Mouse (Mus musculus) left cerebral cortex, postnatal 36 days (tissue): ENCODE measurements around the gene Fxyd7. TPM values are rescaled to one million over a fixed set of nuclear protein-coding genes. Genes with fewer than 3 reads are reported as not detected.

ENCODE experiments used
- DNase-seq, 2 experiments: peaks; one replicate each; pipeline ENCODE4 v3.0.0; 2021 to 2022; ENCODE audit warnings: low spot score in 2 of 2, mixed read lengths in 1 of 2
- intact Hi-C: fragments of 180-260 bp; cut with DNase I; formaldehyde crosslinking; loops from one replicate; pipeline ENCODE4 v1.15.1; 2025
- microRNA-seq: library from miRNA; unstranded; fragments of <30 nt; microRNA quantifications from one replicate; pipeline ENCODE4 v1.2.0, GENCODE M21; 2022
- total RNA-seq, 2 experiments: library from RNA; stranded (reverse); gene quantifications; 2 replicates each; pipeline ENCODE4 v1.2.3; 2021

The Fxyd7 gene
- total RNA-seq, 2 experiments from 2014 or later, result 184 to 245 TPM

DNA sequence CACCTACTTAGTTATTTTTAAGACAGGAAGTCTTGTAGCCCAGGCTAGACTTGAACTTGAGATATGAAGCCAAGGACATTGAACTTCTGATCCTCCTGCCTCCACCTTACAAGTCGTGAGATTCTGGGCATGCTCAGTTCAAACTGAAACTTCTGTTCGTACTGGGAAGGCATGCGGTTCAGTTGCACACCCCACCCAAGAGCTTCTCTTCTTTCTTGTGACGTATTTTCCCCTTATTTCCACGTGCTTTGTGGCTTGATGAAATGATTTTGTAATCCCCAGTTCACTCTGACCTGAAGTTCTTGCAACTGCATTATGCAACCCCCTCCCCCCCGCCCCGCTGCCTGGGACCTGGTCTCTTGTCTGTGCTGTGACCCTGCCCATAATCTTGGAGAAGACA lies 19.5 kb downstream of the Fxyd7 start:
- intact Hi-C loops, result no loop called here
- DNase-seq, result no peak

DNA sequence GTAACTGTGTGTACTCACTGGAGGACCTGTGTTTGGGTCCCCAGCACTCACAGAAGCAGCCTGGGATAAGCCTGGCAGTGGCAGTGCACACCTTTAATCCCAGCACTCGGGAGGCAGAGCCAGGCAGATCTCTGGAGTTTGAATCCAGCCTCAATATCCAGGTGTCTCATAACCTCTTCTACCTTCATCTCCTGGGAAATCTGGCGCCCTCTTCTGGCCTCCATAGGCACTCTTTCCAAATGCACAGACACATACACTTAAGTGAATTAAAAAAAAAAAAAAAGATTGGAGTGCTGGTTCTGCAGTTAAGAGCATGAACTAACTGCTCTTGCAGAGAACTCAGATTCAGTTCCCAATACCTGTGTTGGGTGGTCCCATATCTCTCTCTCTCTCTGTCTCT lies 20.6 kb downstream of the Fxyd7 start:
- intact Hi-C loops, result no loop called here
- DNase-seq, result no peak

DNA sequence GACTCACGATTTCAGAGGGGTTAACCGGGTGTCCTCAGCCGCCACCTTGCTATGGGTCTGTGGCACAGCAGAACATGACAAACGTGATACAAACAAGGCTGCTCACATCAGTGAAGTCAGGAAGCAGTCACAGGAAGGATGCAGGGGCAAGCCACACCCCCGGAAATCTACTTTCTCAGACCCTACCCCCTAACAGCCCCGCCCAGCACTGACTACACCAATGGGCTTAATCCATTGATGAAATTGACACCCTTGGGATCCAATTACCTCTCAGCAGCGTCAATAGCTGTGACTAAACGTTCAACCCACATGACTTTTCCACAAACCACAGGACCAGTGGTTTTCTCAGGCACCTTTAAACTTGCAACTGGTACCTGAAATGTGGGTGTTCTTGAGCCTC lies 22.7 kb downstream of the Fxyd7 start:
- intact Hi-C loops, result no loop called here
- no peak for DNase-seq

DNA sequence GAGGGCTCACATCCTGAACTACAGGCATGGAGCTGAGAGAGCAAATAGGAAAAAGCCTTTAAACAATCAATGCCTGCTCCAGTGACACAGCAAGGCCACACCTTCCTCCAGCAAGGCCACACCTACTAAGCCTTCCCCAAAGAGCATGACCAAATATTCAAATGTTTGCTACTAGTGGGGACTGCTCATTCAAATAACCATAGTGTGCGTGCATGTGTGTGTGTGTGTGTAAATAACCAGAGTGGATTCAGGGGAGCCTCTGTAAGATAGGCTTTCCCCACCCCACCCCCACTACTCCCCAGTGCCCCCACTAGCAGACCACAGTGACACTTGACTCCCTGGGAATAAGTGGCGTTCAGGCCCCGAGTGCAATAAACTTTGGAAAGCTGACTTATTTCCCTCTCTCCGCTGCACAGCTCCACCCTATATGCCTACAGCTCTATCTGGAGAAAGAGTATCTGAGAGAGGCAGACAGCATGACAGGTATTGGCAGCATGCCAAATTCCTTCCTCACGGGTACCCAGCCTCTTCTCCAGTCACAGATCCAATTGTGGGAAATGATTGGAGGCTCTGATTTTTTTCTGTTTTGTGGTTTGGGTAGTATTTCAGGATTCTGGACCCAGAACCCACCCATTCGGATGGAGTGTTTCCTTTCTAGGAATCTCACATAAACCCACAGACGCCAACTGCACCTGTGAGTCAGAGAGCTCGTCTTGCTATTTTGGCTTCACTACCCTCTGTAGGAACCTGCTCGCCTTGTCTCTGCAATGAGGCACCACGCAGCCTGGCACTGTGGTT lies 34.0 kb downstream of the Fxyd7 start:
- intact Hi-C loops, result no loop called here
- peak; percentile 76 to 80 for DNase-seq

DNA sequence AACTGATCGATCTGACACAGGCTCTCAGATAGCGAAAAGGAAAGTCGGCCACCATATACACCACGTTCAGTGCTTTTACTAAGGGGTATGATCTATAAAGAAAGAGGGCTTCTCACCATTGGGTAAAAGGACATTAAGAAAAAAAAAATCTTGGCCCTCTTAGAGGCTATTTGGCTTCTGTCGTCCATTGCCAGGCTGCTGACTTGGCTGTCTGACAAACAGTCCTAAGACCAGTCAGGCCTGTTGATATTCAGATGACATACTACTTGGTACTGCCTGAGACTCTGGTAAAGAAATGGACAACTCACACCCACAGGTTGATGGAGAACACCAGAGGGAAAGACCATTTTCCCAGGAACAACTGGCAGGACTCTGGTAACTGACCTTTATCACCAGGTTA lies 38.3 kb downstream of the Fxyd7 start:
- intact Hi-C loops, result no loop called here
- DNase-seq, result no peak

DNA sequence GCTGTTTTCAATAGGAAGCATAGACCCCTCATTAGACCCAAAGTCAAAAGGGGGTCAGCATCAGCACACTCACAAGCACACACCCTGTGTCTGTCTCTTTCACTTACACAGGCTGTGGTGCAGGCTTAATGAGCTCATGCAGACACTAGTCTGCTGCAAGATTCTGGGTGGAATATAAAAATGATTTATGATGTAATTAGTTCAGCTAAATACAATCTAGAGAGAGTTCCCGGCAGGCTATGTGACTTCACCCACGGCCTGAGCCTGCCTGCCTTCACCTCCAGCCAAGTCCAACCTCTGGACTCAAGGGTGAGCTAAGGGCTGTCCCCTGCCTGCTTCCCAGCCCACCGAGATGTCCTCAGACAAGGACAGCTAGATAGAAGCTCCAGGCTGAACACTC lies 42.4 kb downstream of the Fxyd7 start:
- DNase-seq, result no peak
- intact Hi-C loops, result no loop called here

DNA sequence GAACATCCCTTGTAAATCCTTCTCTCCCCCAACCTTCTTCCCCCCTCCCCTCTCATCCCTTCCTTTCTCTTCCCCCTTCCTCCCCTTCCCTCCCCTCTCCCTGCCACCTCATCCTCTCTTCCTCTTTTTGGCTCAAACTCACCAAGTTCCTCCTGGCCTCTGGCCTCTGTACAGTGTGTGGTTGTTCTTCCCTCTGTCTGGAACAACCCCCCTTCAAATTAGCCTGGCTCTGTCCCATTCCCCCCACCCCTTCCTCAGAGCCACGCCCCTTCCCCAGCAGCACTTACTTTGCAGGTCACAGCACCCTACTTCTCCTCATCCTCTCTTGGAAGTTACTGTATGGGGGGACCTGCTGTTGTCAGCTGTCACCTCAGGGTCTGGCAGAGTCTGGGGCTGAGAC lies 43.1 kb downstream of the Fxyd7 start:
- DNase-seq, result no peak

DNA sequence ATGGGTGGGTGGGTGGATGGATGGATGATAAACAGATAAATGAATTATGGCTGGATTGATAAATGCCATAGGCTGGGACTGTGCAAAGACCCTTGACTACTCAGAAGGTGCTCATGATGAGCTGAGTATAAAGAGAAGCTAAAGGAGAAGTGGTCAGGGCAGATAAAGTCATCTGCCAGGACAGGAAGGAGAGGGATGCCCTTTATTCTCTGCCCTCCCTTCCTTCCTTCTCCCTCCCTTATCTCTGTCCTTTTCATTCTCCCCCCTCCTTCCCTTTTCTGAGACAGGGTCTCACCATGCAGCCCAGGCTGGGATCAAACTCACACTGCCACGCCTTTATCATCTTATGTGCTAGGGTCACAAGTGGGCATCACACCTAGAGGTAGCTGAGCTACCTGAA lies 43.5 kb downstream of the Fxyd7 start:
- DNase-seq, result no peak
- intact Hi-C loops, result no loop called here

More for the DNA sequence above, 43.1 kb downstream of the Fxyd7 start:
- intact Hi-C loops, result no loop called here

DNA sequence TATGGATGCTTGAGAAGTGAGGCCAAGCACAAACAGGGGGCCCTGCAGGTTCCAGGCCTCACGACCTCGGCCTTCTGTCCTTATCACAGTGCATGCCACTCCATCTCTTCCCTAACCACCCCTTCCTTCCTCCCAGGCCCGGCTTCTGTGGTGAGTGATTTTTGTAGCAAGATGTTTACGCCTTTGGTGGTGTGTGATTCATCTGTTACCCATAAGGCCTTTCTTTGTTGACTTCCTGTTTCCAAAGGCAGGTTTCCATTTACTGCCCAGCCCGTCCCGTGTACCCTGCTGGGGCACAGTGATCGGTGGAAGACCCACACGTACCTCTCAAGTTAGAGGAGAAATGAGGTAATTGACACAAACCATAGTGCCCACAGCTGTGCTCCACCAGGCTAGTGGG lies 48.6 kb downstream of the Fxyd7 start:
- no peak for DNase-seq
- intact Hi-C loops, result no loop called here

DNA sequence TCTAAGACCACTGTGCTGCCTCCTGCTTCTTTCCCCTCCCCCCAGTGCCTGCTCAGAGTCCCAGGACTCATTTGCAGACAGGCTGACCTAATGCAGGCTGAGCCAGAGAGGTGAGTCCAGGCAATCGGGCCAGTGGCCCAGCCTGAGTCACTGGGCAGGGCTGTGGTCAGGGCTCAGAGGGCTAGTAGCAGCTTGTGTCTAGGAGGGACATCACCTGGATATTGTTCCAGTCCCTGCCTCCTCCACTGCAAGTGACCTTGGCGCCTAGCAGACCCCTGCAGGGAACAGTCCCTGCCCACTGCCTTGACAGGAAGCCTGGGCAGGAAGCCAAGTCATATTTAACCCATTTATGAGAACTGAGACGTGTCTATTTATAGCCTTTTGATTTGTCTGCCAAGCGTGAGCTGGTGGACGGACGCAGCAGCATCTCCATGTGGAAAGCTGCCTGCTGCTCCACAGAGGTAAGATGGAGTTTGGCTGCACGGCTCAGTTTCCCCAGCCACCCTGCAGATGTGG lies 50.7 kb downstream of the Fxyd7 start:
- intact Hi-C loops, result no loop called here
- DNase-seq, result peak in 1 of 2 experiments; percentile 16

DNA sequence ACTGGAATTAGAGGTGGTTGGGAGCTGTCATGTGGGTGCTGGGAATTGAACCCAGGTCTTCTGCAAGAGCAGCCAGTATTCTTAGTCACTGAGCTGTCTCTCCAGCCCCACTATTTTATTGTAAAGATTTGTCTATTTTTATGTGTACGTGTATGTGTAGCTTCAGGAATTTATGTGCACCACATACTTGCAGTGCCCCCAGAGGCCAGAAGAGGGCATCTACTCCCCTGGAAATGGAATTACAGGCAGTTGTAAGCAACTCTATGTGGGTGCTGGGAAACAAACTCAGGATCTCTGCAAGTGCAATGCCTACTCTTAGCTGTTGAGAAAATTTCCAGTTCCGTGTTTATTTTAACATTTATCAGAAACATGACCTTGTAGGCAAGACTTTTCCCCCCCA lies 54.8 kb downstream of the Fxyd7 start:
- no peak for DNase-seq
- intact Hi-C loops, result no loop called here

DNA sequence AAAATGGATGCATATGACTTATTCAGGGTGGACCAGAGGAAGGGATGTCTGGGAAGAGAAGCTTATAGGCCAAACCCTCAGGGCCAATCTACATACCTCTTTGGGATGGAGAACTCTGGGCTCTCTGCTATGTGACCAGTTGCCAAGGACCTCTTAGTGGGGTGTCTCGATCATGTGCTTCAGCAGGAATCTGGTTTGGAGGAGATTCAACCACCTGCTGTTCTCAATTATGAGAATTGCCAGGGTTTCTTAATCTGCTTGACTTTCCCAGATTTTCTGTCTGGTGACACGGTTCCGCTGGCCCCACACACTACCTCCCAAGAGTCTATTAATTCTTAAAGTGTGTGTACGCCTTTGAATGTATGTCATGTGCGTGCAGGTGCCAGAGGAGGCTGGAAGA lies 57.3 kb downstream of the Fxyd7 start:
- intact Hi-C loops, result no loop called here

More for the DNA sequence above, 57.3 kb downstream of the Fxyd7 start:
- DNase-seq, result no peak

Small RNA genes within 50 kb of the gene (microRNA-seq; reads per million reads assigned to microRNA genes)
- not detected for gene Mir7050

Other genes starting within 250 kb of the Fxyd7 start
- gene Ffar2, start 227.7 kb downstream of the Fxyd7 start, total RNA-seq, result not detected
- gene Ffar3, start 195.3 kb downstream of the Fxyd7 start, total RNA-seq, result not detected
- not detected for gene Ffar1, start 189.9 kb downstream of the Fxyd7 start, total RNA-seq
- not detected for gene Cd22, start 171.1 kb downstream of the Fxyd7 start, total RNA-seq
- gene Mag, start 136.6 kb downstream of the Fxyd7 start, total RNA-seq, result 100 to 1,000 TPM; 137 to 247 TPM
- not detected for gene Hamp2, start 126.8 kb downstream of the Fxyd7 start, total RNA-seq
- gene Hamp, start 107.4 kb downstream of the Fxyd7 start, total RNA-seq, result not detected
- gene Usf2, start 94.7 kb downstream of the Fxyd7 start, total RNA-seq, result 100 to 1,000 TPM; 135 to 147 TPM
- 1 to 10 TPM; 7.0 to 9.8 TPM for gene Lsr, start 78.0 kb downstream of the Fxyd7 start, total RNA-seq
- gene Fam187b, start 77.7 kb downstream of the Fxyd7 start, total RNA-seq, result not detected
- gene Fxyd5, start 9.0 kb downstream of the Fxyd7 start, total RNA-seq, result 10 to 100 TPM; 19.8 to 39.0 TPM
- 10 to 100 TPM; 75.9 to 86.2 TPM for gene Fxyd1, start 5.7 kb upstream of the Fxyd7 start, total RNA-seq
- gene Lgi4, start 7.9 kb upstream of the Fxyd7 start, total RNA-seq, result 10 to 100 TPM; 27.4 to 28.7 TPM
- gene Fxyd3, start 25.2 kb upstream of the Fxyd7 start, total RNA-seq, result not detected
- gene Hpn, start 63.8 kb upstream of the Fxyd7 start, total RNA-seq, result 1 to 10 TPM; 2.1 to 4.5 TPM
- 100 to 1,000 TPM; 640 to 844 TPM for gene Scn1b, start 75.5 kb upstream of the Fxyd7 start, total RNA-seq
- 100 to 1,000 TPM in 1 of 2 experiments, 10 to 100 TPM in 1; 94.0 to 120 TPM for gene Gramd1a, start 104.4 kb upstream of the Fxyd7 start, total RNA-seq
- not detected for gene Scgb2b2, start 239.0 kb upstream of the Fxyd7 start, total RNA-seq
- not detected for gene Scgb1b2, start 240.4 kb upstream of the Fxyd7 start, total RNA-seq